Mouse (Mus musculus): ENCODE measurements around the gene Tmem79.
"Not testable (repeated sequence)": the region's sequence is repeated elsewhere in the genome, so short reads cannot be mapped to it uniquely, and the experiment has no call there.

DNA sequence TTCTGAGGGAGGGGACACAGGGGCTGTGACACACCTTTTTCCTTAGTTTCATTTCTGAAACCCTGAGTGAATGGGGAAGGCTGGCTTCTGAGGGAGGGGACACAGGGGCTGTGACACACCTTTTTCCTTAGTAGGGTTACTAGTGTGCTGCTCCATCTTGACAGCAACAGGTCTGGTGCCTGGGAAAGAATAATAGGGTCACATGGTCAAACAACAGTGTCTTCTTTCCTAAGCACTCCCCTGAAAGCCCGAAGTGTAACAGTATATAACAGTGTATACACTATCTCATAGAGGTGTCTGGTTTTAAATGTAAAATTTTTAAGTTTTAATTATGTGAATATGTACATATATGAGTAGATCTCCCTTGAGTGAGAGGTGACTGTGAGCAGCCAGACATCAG is 40.7 kb downstream of the Tmem79 start:
- not testable (repeated sequence) for TF ChIP-seq CTCF, EP300 (IDR thresholded peaks at IDR 0.05; ENCODE audit: low read depth)

All from liver, postnatal 0 days (tissue).